Mouse (Mus musculus): ENCODE measurements around the gene Sdhb.

GRCm38 (mm10) chr4:140946048-140946447 lies 15.0 kb upstream of the Sdhb start:
- TF ChIP-seq CTCF (conservative IDR thresholded peaks at IDR 0.05; ENCODE audit: insufficient read depth, insufficient read length, low read depth, low read length) (no peak), POLR2A (IDR thresholded peaks at IDR 0.05; ENCODE audit: low read depth, low read length) (no peak)
